Mouse (Mus musculus): ENCODE data around the gene Oas2.

The Oas2 gene

DNA sequence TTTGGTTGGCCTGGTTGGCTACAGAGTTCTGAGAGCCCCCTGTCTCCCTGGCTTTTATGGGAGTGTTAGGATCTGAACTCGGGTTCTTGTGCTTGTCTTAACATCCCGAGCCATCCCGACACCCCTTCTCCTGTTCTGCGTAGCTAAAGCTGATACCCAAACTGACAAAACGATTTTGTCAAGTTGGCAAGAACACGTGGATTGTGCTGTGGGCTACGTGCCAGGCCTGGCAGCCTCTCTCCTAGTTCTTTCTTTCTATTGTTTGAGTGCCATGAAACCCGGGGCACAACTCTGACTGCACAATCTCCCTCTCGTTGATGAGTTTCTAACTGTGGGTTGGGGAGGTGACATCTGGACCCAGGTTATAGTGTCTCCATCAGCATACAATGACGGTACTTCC is 20.3 kb downstream of the Oas2 start:
- no peak for DNase-seq (ENCODE audit: low spot score)

DNA sequence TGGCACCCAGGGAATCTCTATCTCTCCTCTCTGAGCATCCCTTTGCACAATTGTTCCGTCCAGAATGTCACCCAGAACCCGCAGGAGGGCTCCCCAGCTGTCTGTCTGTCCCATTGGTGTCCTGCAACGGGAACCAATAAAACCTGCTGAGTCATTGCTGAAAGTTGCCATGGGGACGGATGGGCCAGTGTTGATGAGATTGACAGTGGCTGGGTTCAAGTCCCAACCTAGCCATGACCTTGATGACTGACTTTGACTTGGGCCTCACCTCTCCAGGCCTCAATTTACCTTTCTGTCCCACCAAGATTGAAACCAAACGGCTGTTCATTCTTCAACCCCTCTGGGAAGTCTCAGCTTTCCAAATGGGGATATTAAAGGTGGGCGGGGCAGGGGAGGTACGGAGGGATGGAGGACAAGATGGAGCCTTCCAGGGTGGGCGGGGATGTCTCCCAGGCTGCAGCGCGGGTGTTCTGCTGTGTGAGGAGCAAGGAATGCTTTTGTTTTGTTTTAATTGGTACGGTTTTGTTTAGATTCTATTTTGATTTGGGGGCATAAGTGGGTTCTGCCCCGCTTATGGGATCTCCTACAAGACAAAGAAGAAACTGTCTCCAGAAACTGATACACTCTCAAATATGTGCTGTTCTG is 23.7 kb downstream of the Oas2 start:
- no peak for DNase-seq (ENCODE audit: low spot score)

DNA sequence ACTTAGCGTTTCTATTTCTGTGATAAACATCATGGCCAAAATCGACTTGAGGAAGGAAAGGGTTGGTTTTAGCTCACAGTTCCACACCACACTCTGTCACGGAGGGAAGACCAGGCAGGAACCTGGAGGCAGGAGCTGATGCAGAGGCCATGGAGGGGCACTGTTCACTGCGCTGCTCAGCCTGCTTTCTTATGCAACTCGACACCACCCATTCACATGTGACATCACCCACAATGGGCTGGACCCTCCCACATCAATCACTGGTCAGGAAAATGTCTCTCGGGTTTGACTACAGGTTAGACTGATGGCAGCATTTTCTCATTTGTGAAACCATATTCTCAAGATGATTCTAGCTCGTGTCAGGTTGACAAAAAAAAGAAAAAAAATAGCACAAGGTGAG is 28.6 kb downstream of the Oas2 start:
- DNase-seq (ENCODE audit: low spot score), result no peak

DNA sequence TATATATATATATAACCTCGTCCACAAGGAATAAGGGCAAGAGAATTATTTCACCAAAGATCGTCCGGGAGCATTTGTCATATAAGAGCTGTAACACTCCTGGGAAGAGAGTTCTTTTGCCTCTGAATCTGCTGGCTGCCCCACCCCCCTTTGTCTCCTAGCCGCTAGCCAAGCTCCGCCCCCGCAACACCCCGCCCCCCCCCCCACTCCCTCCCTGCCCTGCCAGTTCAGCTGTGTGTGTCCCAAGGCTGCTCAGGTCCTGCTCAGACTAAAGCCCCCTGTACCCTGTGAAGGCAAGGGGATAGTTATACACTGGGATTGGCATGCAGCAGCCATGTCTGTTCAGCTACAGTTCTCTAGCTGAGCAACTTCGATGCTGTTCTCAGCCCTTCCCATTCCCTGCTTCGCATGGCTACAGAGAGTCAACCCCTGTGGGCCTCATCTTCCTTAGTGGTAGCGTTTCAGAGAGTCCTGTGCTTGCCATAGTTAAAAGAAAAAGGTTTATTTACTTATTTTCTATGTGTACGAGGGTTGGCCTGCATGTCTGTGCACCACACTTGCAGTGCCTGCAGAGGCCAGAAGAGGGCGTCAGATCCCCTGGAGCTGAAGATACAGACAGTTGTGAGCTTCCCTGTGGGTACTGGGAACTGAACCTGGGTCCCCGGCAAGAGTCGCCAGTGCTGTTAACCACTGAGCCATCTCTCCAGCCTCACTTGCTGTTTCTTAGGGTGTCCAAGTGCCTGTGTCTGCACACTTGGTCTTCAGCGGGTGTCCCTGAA is 30.9 kb downstream of the Oas2 start:
- no peak for DNase-seq (ENCODE audit: low spot score)

DNA sequence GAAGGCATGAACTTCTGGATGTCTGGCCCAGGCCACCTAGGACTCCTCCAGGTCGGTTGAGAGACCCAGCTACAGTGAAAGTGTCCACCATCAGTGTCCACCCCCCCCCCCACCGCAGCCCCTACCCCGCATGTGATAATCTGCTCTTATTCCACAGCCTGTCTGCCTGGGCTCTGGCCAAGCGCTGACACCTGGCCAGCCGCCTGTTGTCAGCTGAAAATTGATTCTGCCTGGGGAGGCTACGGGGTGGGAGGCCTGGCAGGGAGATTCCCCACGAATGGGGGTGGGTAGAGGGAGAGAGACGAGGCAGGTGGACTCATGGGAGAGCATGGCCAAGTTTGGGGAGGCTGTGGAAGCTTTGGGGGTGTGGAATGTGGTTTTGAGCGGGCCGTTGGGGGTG is 32.5 kb downstream of the Oas2 start:
- no peak for DNase-seq (ENCODE audit: low spot score)

DNA sequence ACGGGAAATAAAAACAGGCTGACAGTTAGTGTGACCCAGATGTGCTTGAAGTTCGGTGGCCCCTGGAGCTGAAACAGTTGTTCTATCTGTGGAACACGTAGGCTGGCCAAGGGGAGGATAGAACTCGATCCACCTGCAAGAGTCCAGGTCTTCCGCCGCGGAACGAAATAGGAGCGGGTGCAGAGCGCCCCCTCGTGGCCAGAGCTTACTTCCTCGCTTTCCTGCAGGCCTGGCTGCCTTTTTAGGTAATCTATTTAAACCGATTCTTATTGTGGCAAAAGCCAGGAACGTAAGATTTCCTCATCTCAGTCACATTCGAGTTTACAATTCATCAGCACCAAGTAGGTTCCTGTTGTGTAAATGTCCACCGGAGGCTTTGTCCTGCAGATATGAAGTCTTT is 35.3 kb downstream of the Oas2 start:
- peak; percentile 76 for DNase-seq (ENCODE audit: low spot score)

DNA sequence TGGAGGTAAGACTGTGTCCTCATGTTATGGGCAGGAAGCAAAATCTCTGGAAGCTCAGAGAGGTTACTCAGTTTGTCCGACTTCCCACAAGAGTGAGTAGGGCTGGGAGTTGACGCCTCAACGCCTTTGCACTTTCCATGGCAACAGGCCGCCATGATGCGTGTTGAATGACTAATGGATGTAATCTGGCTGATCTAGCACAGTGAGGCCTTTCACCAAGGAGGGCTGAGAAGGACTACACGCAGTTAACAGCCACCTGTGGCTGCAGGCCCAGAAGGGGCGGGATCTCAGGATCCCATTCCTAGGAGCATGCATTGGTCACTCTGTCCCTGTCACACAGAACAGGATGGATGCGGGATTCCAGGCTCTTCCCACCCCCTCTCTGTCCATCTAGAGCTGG is 36.9 kb downstream of the Oas2 start:
- no peak for DNase-seq (ENCODE audit: low spot score)

DNA sequence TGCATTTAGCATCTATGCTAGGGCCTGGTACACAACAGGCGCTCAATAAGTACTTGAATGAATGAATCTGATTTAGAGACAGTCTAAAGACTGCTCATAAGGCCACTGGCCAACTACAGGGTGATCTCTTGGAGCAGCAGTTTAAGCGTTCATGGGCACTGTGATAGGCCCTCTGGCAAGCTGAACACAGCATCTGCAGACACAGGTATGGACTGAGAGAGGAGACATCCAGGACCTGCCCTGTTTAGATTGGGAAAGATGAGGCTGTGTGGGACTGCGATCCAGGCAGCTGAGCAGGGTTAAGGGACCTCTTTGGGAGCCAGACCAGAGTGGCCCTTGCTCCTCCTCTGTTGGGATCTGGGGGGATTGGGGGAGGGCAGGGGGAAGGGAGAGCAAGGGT is 37.8 kb downstream of the Oas2 start, which contains the start of gene Dtx1:
TSS of gene Dtx1 (minus strand) at position 101 of the 400 bp plus-strand sequence.
- no peak for DNase-seq (ENCODE audit: low spot score)

DNA sequence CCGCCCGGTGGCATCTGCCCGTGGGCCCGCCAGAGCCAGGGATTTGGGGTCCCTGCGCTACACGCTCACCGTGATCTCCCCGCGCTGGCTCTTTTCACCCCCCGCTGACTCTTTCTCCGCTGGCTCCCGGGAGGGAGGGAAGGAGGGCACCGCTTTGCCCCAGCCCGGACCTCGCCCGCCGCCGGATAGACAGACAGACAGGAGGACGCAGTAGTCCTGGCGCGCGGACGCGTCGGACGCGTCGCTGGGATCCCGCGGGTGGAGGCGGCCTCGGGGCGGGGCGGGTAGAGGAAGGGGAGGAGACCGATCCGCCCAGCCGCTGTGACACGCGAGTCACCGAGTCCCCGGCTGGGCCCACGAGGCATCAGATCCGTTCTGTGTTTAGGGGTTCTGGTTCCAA is 38.2 kb downstream of the Oas2 start:
- DNase-seq (ENCODE audit: low spot score), result peak; percentile 25

DNA sequence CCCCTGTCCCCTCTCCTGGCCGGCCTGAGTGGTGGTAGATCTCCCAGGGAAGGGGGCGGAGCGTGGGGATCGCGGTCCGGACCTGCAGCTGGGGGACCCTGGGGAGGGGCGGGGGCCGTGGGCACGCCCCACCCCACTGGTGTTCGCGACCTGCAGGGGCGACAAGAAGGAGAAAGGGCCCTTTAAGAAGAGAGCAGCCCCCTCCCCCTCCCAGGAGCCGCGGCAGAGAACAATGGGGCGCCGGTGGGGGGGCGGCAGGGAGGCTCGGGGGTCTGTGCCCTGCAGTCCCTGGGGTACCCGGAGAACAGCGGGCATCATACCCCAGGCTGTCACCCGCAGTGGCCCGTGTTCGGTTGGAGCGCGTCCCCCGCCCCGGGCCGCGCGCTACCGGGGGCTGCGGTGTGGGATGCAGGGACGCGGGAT is 38.8 kb downstream of the Oas2 start:
- no peak for DNase-seq (ENCODE audit: low spot score)

DNA sequence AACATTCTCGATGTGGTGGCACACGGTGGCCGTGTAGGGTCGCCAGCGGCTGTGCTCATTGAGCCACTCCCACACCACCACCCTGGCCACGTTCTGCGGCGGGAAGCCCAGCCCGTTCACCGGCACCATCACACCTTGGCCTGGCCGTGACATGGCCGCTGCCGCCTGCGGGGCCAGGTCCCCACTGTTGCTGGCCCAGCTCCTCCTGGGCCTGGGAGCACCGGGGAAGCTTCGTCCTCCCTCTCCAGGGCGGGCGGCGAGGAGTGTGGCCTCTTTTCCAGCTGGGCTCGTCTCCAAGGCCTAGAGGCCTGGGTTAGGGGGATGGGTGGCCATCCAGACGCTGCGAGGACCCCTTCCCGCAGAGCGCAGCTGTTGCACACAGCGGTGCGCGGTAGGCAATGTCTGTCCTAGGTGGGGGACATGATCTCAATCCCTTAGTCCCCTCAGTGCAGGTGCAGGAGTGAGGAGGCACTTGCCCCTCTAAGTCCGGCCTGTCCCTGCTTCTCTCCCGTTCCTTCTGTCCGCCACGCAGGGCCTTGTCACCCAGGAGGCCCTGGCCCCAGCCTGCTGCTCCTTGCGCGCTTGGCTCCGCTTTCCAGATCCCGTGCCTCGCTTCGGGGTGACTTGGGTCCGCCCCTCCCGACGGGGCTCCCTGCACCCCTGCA is 39.4 kb downstream of the Oas2 start:
- DNase-seq (ENCODE audit: low spot score), result peak; percentile 31

DNA sequence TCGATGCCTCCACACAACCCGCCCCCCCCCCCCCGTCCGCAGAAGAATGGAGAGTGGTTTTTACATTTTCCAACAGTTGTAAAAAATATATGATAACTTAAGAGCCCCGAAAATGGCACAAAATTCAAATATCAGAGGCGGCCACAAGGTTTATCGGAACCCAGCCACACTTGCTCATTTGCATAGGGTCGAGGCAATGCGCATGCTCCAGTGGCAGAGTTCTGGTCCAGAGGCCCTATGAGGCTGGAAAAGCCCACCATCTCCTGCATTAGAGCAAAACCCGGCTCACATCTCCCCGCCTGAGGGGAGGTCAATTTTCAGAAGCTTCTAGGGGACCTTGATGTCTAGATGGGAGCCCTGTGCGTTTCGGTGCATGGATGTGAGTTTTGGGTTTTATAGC is 42.7 kb downstream of the Oas2 start:
- DNase-seq (ENCODE audit: low spot score), result no peak

DNA sequence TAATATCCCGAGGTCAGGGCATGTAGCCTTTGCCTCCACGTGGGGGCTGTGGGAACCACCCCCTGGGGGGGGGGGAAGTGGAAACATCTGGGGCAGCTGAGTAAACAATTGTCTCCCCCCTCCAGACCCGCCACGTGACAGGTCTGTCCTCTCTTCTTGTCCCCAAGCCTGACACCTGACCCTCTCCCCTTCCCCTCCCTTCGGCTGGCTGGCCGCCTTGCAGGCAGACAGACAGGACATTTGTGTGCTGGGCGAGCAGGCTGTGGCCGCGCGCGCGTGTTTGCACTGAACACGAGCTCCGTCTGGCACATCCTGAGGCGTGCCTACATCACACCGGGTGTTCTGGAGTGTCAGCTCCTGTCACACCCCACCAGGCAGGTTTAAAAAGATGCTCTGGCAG is 43.1 kb downstream of the Oas2 start:
- DNase-seq (ENCODE audit: low spot score), result no peak

DNA sequence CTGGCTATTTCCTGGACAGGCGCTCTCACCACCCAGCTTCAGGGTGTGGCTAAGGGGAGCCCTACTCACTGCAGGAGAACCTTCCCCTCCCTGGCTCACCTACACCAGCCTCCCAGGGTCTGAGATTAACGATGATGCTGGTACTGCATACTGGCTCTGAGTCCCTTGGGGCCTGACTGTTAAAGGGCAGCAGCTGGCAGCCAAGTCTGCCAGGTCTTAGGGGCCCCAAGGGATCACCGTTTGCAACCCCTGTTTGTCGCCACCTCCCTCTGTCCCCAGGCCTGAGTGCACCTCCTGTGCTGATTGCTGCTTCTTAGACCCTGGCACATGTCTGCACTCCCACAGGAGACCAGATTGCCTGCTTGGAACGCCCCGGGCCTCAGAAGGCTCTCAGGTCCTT is 45.2 kb downstream of the Oas2 start:
- DNase-seq (ENCODE audit: low spot score), result no peak

DNA sequence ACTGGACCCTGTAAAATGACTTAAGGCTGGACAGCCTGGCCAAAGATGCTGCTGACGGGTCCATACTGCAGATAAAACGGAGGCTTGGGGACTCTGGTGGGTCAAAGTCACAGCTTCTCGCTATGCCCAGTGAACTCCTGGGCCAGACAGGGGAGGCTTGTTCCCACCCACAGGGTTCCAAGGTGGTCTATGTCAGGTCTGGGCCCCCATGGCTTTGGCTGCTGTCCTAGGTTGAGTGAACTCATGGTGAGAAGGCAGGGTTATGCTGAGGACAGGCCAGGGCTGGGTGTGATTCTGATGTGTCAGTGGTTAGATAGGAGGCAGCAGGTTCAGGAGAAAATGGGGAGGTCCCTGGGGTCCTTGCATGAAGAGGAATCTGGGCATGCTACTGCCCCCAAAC is 46.0 kb downstream of the Oas2 start:
- DNase-seq (ENCODE audit: low spot score), result no peak

DNA sequence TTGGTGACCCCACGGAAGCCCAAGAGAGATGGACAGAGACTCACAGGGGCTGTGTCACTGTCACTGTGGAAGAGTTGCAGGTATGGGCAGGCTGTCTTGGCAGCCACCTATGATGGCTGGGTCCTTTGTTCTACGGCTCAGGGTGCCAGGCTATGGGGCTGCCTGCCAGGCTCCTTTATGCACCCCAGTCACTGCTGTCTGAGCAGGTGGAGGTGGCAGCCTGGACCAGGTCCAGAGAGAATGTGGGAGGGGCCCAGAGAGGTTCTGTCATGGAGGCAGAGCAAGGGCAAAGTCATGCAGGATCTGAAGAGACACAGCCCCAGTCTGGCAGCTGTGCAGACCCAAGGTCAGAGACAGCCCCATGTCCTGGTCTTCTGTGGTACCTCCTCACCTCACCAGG is 46.7 kb downstream of the Oas2 start:
- DNase-seq (ENCODE audit: low spot score), result peak; percentile 40

DNA sequence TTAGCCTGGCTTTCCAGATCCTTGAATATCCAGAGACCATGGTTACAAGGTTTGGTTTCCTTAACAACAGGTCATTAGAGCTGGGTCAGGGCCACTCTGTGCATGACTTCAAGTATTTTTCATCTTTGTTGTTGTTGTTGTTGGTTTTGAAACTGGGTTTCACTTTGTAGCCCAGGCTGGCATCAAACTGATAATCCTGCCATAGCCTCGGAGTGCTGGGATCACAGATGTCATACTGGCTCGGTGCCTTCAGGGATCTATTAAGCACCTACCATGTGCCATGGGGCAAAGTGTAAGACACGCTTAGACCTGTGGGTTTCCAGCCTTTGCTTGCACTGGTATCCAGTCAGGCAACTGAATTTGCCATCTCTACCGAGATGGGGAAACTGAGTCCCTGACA is 47.2 kb downstream of the Oas2 start:
- DNase-seq (ENCODE audit: low spot score), result no peak

DNA sequence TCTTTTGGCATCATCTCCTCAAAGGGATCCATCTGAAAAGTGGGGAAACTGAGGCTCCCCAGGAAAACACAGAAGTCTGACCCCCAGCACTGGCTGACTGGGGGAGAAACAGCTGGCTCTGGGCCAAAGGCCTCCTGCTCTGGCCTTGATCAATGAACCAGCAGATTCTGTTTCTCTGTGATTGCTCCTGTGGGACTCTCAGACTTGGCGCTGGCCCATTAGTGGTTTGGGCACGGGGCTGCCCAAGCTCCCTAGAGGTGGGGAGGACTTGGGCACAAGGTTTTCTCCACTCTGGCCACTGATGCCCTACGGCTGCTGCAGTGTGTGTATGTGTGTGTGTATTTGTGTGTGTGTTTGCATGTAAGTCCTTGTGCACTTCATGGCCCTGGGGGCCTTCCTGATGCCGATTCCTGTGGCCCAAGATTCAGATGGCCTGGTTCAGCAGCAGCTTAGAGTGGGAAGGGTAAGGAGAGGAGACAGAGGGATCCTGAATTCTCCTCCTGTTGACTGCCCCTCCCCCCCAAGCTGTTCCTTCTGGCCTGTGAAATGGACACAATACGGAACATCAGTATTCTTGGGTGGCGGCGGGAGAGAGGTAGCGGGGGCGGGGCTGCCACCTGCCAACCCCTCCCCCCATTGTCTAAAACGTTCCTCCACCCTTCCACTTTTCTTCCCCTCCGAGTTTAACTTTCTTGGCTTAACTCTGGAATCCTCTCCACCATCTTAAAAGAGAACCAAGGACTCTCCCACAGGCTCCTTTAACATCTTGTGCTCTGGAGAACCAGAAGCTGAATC is 48.5 kb downstream of the Oas2 start:
- no peak for DNase-seq (ENCODE audit: low spot score)

DNA sequence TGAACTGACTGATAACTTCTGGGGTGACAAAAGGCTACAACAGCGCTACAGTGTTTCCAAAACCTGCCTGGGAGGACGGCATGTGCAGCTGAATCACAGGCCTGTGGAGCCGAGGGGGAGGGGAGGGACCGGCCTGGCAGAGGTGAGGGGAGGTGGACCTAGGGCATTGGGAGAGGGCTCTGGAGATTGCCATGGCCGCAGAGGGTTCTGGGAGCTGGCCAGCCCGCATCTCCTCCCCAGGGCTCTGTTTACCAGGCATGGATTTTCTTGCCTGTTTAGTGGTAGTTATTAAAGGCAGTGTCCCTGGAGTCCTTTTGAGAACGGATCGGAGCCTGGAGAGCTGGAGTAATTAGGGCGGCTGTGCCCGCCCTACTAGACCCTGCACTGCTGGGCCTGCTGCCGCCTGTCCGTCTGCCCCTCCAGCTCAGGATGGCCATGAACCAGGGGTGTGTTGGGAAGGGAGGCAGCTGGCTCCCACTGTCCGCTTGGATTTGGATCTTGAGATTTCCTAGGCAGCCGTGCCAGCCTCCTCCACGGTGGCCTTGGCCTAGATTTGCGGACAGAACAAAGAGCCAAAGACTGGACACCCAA is 50.8 kb downstream of the Oas2 start:
- DNase-seq (ENCODE audit: low spot score), result peak; percentile 64

DNA sequence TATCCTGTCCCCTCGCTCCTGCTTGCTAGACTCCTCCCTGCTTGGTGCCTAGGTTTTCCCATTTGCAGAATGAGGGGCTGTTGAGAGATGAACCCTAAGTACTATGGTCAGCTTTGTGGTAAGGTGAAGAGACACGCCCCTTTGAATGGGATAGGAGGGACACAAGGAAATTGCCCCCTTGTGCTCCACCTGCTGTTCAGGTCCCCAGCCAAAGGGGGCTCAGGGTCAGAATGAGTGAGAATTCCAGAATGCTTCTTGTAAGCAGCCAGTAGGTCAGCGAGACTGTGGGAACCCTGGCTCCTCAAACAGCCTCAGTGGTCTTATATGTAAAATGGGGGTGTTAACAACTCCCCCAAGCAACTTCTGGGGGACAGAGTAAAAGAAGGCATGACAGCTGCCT is 51.5 kb downstream of the Oas2 start:
- DNase-seq (ENCODE audit: low spot score), result no peak

DNA sequence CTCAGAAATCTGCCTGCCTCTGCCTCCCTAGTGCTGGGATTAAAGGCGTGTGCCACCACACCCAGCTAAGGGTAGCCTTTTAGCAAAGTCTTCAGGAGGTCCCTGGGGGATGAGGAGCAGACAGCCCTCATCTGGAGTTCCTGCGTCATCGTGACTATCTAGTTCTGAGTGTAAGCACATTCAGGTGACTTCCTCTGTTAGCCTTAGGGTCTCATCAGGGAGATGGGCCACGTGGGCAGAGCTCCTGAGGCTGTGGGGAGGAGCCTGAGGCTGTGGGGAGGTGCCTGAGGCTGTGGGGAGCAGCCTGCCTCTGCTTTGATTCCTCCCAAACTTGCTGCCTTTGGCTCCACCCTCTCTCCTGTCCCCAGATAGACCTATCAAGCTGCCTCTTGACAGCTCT is 52.8 kb downstream of the Oas2 start:
- DNase-seq (ENCODE audit: low spot score), result no peak

All from ovary, postnatal 36 days (tissue).